Mouse (Mus musculus) testis, adult 2 months (tissue): ENCODE data around the gene Ecel1. TPM values are rescaled to one million over a fixed set of nuclear protein-coding genes. Genes with fewer than 3 reads are reported as not detected.

Experiments used
- H3K27ac ChIP-seq: fragments of 200-500 bp; 2 replicates; pipeline ENCODE4 v1.5.1; 2012; ENCODE audit warnings: low read depth, low read length; ENCODE audit not compliant: control insufficient read depth, insufficient read depth
- H3K27me3 ChIP-seq: fragments of 200-500 bp; 2 replicates; pipeline ENCODE4 v1.6.1; 2012; ENCODE audit warnings: mild to moderate bottlenecking, low read length, moderate library complexity; ENCODE audit not compliant: control insufficient read depth, insufficient read depth
- H3K36me3 ChIP-seq: fragments of 200-500 bp; 2 replicates; pipeline ENCODE4 v1.6.1; 2012; ENCODE audit warnings: mild to moderate bottlenecking, low read length; ENCODE audit not compliant: control insufficient read depth, insufficient read depth
- H3K4me1 ChIP-seq: fragments of 200-500 bp; 2 replicates; pipeline ENCODE4 v1.6.1; 2012; ENCODE audit warnings: low read length; ENCODE audit not compliant: control insufficient read depth, insufficient read depth
- H3K4me3 ChIP-seq: fragments of 200-500 bp; 2 replicates; pipeline ENCODE4 v1.5.1; 2012; ENCODE audit warnings: low read depth, mild to moderate bottlenecking, low read length, moderate library complexity, mixed read lengths; ENCODE audit not compliant: control insufficient read depth
- CTCF ChIP-seq: fragments of 200-500 bp; IDR thresholded peaks from 2 replicates; pipeline ENCODE4 v1.5.1; 2012; ENCODE audit warnings: low read depth, mild to moderate bottlenecking, inconsistent platforms, low read length, moderate library complexity; ENCODE audit not compliant: control insufficient read depth, insufficient read depth, insufficient replicate concordance
- POLR2A ChIP-seq: fragments of 200-500 bp; IDR thresholded peaks from 2 replicates; pipeline ENCODE4 v1.6.1; 2012; ENCODE audit warnings: low read depth, mild to moderate bottlenecking, inconsistent platforms, low read length, moderate library complexity; ENCODE audit not compliant: control insufficient read depth
- polyA plus RNA-seq: library from polyadenylated mRNA; depleted of rRNA; stranded (reverse); fragments of >200 nt; gene quantifications from 2 replicates; pipeline ENCODE4 v1.2.3, GENCODE M21; 2012

Gene Ecel1
- polyA plus RNA-seq, 1 experiment: 5.8 TPM

DNA sequence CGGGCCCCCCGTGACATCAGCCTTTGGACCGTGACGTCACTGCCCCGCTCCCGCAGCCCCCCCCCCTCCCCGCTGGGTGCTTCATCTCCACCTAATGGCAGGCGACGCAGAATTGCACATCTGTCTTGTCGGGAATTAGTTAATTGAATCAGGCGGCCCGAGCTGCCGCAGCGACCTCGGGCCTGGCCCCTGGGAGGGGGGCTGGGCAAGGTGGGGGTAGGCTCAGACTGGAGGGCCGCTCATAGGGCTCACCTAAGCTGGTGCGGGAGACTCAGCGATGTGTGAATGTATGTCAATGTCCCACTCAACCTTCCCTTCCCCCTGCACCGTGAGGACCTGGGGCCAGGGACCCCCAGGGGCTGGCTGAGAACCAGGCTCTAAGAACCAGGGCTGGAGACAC, 14.1 kb upstream of the Ecel1 start:
- H3K4me3 ChIP-seq: no peak overlapping the region
- no peaks in the 10 kb centered on the region for H3K27me3 ChIP-seq
- H3K4me1 ChIP-seq: peaks cover 8% of the 10 kb centered on the region; the same call in 1 of the 2 replicates
- no peaks in the 10 kb centered on the region for H3K36me3 ChIP-seq
- no peak overlapping the region for H3K27ac ChIP-seq
- no peak for TF ChIP-seq POLR2A
- no peak for TF ChIP-seq CTCF

- no peaks in the 10 kb centered on the region for H3K36me3 ChIP-seq
- no peak overlapping the region for H3K27ac ChIP-seq
- no peak for TF ChIP-seq POLR2A
- 0 out of 2 replicates have a peak, but pooled peaks cover under 1% of the 10 kb centered on the region for H3K4me1 ChIP-seq
- no peaks in the 10 kb centered on the region for H3K27me3 ChIP-seq
- H3K4me3 ChIP-seq: no peak overlapping the region
Measured at GRCm38 (mm10) chr1:87164796-87165184, 8.5 kb upstream of the Ecel1 start.

GRCm38 (mm10) chr1:87164164-87164795, 8.0 kb upstream of the Ecel1 start:
- Histone ChIP-seq H3K27me3 (no peaks in the 10 kb centered on the region), H3K36me3 (no peaks in the 10 kb centered on the region), H3K4me3 (no peak overlapping the region), H3K4me1 (no peaks in the 10 kb centered on the region), H3K27ac (no peak overlapping the region)
- TF ChIP-seq CTCF (no peak), POLR2A (no peak)

GRCm38 (mm10) chr1:87159396-87159795, 3.1 kb upstream of the Ecel1 start:
- no peaks in the 10 kb centered on the region for H3K36me3 ChIP-seq
- TF ChIP-seq POLR2A: no peak
- TF ChIP-seq CTCF: no peak
- peaks cover 2% of the 10 kb centered on the region; the same call in 1 of the 2 replicates for H3K27me3 ChIP-seq
- peaks cover 12% of the 10 kb centered on the region for H3K4me1 ChIP-seq
- no peak overlapping the region for H3K27ac ChIP-seq
- no peak overlapping the region for H3K4me3 ChIP-seq

GRCm38 (mm10) chr1:87155531-87156198, 656 bp downstream of the Ecel1 start:
- no peak for TF ChIP-seq POLR2A
- no peak for TF ChIP-seq CTCF
- H3K27ac ChIP-seq: no peak overlapping the region
- no peaks in the 10 kb centered on the region for H3K36me3 ChIP-seq
- H3K27me3 ChIP-seq: peaks cover 2% of the 10 kb centered on the region; the same call in 1 of the 2 replicates
- H3K4me1 ChIP-seq: peaks cover 20% of the 10 kb centered on the region
- peak overlapping the region; percentile 11; the same call in 1 of the 2 replicates for H3K4me3 ChIP-seq

DNA sequence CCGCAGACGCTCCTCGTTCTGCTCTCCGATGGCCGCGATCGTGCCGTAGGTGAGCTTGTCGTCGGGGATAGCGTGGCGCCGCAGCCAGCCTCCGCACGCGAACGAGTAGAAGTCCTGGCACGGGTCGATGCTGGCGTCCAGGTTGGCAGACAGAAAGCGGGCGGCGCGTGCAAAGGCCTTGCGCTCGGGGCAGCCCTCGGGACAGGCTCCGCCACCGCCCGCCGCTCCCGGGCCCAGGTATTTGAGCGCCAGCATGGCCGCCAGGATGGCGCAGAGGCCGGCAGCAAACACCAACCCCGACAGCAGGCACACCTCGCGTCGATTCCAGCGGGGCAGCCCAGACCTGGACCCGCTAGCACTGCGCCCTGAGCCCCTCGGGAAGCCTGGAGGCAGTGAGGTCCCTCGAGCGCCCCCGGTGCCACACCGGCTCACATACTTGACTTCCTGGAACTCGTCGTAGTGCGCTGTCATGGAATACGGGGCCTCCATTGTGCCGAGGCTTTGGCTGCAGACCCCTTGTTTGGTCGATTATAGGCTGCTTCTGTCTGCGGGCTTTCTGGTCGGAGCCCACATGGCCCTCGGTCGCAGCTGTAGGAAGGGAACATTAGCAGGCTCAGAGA, 1.7 kb downstream of the Ecel1 start:
- H3K27me3 ChIP-seq: peaks cover 2% of the 10 kb centered on the region; the same call in 1 of the 2 replicates

DNA sequence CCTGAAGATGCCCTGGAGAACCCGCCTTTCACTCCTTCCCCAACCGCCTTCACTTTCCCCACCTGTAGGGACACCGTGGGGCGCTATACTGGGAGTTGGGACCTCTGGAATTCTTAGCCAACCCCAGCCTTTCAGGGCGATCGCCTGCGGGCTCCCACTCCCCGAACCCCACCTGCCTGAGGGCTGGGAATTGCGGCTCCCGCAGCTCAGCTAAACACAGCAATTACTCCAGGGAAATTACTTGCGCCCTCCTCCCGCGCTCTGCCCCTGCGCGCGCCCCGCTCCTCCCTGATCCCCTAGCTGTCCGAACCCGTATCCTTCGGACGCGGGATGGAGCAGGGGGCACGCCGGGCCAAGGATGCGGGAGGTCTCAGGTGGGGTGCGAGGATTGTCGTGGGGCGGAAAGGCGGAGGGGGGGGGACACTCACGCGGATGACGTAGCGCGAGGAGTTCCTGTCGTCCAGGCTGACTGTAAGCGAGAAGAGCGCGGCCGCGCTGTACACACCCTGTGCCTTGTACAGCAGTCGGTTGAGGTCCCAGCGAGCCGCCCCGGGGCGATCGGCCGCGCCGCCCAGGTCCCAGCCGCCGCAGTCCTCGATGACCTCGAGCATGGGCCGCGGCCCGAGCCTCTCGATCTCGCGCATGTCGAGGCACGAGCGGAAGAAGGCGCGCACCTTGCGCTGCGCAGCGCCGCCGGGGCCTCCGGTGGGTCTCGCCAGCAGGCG, 2.4 kb downstream of the Ecel1 start:
- Histone ChIP-seq H3K4me1 (peaks cover 28% of the 10 kb centered on the region), H3K27me3 (peaks cover 2% of the 10 kb centered on the region; the same call in 1 of the 2 replicates), H3K4me3 (peak overlapping the region; percentile 83), H3K36me3 (no peaks in the 10 kb centered on the region), H3K27ac (no peak overlapping the region)
- TF ChIP-seq POLR2A (no peak), CTCF (no peak)

More for the DNA sequence above, 1.7 kb downstream of the Ecel1 start:
- H3K27ac ChIP-seq: no peak overlapping the region
- TF ChIP-seq POLR2A (no peak), CTCF (no peak)
- peaks cover 23% of the 10 kb centered on the region for H3K4me1 ChIP-seq
- no peaks in the 10 kb centered on the region for H3K36me3 ChIP-seq
- peak overlapping the region; percentile 83 for H3K4me3 ChIP-seq
